36 mouse cellular contexts compared by ENCODE assay signal in the genomic region with DNA sequence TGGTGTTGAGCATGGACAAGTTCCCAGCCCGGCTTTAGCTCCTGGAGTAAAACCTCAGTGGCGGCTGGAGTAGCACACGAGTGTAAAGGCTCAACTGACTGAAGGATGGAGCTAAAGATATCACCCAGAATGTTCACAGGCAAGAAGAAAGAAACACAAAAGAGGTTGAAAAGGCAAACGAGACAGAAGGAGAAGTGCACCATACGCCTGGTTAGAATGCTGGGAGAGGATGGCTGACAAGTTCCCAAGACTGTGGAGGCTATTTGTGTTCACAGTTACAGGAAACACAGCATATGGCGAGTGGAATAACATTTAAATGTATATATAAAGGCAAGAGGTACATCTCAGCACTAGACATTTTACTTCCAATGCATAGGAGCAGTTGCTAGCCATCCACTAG. TPM values are rescaled to one million over a fixed set of nuclear protein-coding genes. Genes with fewer than 3 reads are reported as not detected.
"Had no signal": no experiment of that assay in that cellular context is flagged by ENCODE, and none has a peak within 500 bp of the region (broad histone marks: within the 10 kb centered on the region; RNA-seq: fewer than 3 reads in every experiment).

No protein-coding gene starts in this region.

- H3K4me1 ChIP-seq: embryonic facial prominence, embryonic 10.5 days; embryonic facial prominence, embryonic 12.5 days; embryonic facial prominence, embryonic 13.5 days; embryonic facial prominence, embryonic 15.5 days; forebrain, embryonic 12.5 days; forebrain, embryonic 13.5 days; forebrain, embryonic 15.5 days; heart, embryonic 10.5 days had no signal

- H3K4me3 ChIP-seq: embryonic facial prominence, embryonic 10.5 days; embryonic facial prominence, embryonic 12.5 days; embryonic facial prominence, embryonic 13.5 days; embryonic facial prominence, embryonic 15.5 days; erythroblast, embryonic 14.5 days; forebrain, embryonic 10.5 days; forebrain, embryonic 12.5 days; forebrain, embryonic 13.5 days; forebrain, embryonic 15.5 days; gastrocnemius, adult 2 months; heart, adult 2 months; heart, embryonic 10.5 days had no signal

- H3K27me3 ChIP-seq: embryonic facial prominence, embryonic 12.5 days; embryonic facial prominence, embryonic 13.5 days; embryonic facial prominence, embryonic 15.5 days; forebrain, embryonic 12.5 days; forebrain, embryonic 13.5 days; forebrain, embryonic 15.5 days had no signal

- H3K9me3 ChIP-seq: embryonic facial prominence, embryonic 10.5 days; embryonic facial prominence, embryonic 12.5 days; embryonic facial prominence, embryonic 13.5 days; embryonic facial prominence, embryonic 15.5 days; forebrain, embryonic 10.5 days; forebrain, embryonic 12.5 days; forebrain, embryonic 13.5 days; forebrain, embryonic 15.5 days; heart, embryonic 10.5 days had no signal

- H3K9ac ChIP-seq: embryonic facial prominence, embryonic 12.5 days; embryonic facial prominence, embryonic 13.5 days; embryonic facial prominence, embryonic 15.5 days; forebrain, embryonic 12.5 days; forebrain, embryonic 13.5 days; forebrain, embryonic 15.5 days; forebrain, postnatal 0 days had no signal

- H3K27ac ChIP-seq: embryonic facial prominence, embryonic 10.5 days; embryonic facial prominence, embryonic 12.5 days; embryonic facial prominence, embryonic 13.5 days; embryonic facial prominence, embryonic 15.5 days; forebrain, embryonic 10.5 days; forebrain, embryonic 12.5 days; forebrain, embryonic 13.5 days; forebrain, embryonic 15.5 days; gastrocnemius, adult 2 months; heart, adult 2 months; heart, embryonic 10.5 days had no signal

- H3K4me2 ChIP-seq: embryonic facial prominence, embryonic 12.5 days; embryonic facial prominence, embryonic 13.5 days; embryonic facial prominence, embryonic 15.5 days; forebrain, embryonic 12.5 days; forebrain, embryonic 13.5 days; forebrain, embryonic 15.5 days; heart, embryonic 11.5 days had no signal

- DNase-seq: cerebellum, adult 8-10 months; cerebellum, adult 9-10 months; cerebellum, adult 9-11 months; cerebellum, postnatal 10 days; cerebellum, postnatal 14 days; cerebellum, postnatal 25 days; cerebellum, postnatal 36 days; embryo, embryonic 11 days; forebrain, postnatal 0 days; gastrocnemius, adult 2 months; gastrocnemius, postnatal 10 days; gastrocnemius, postnatal 14 days; gastrocnemius, postnatal 36 days; heart, adult 11 months; heart, adult 18-20 months; heart, adult 2 months had no signal

- ATAC-seq: forebrain, embryonic 13.5 days; forebrain, embryonic 14.5 days; forebrain, embryonic 15.5 days; forebrain, postnatal 0 days had no signal

RNA-seq across cellular contexts. Expression of gene Fndc4, which starts 22.9 kb away (rescaled TPM):
- total RNA-seq: common myeloid progenitor, adult 5-6 weeks; granulocyte monocyte progenitor cell, adult 5-6 weeks had no signal
- polyA plus RNA-seq: erythroblast, embryonic 14.5 days had no signal

RNA-seq across cellular contexts. Expression of gene Gckr, which starts 24.2 kb away (rescaled TPM):
- total RNA-seq: common myeloid progenitor, adult 5-6 weeks; gastrocnemius, adult 18-20 months; gastrocnemius, adult 2 months; gastrocnemius, adult 8-10 months; gastrocnemius, postnatal 14 days; gastrocnemius, postnatal 36 days; granulocyte monocyte progenitor cell, adult 5-6 weeks; heart, adult 18-20 months; heart, adult 2 months; heart, adult 8-10 months had no signal
- polyA plus RNA-seq: erythroblast, embryonic 14.5 days; forebrain, embryonic 12.5 days; forebrain, embryonic 14.5 days; heart, adult 2 months had no signal

RNA-seq across cellular contexts. Expression of gene Gm9970, which starts 32.0 kb away (rescaled TPM):
- total RNA-seq: common myeloid progenitor, adult 5-6 weeks; gastrocnemius, adult 18-20 months; gastrocnemius, adult 2 months; gastrocnemius, adult 8-10 months; gastrocnemius, postnatal 10 days; gastrocnemius, postnatal 14 days; gastrocnemius, postnatal 36 days; granulocyte monocyte progenitor cell, adult 5-6 weeks; heart, adult 18-20 months; heart, adult 2 months had no signal
- polyA plus RNA-seq: cortical plate, adult 2 months; embryonic facial prominence, embryonic 13.5 days; erythroblast, embryonic 14.5 days; forebrain, embryonic 11.5 days; frontal cortex, adult 2 months; heart, embryonic 10.5 days had no signal
